Mouse (Mus musculus): ENCODE measurements at regions not wholly inside any gene's neighbourhood (a gene's known extent, or its start where the extent isn't known, plus 50 kb on each side); places are given as distances from the start of the nearest gene placed in this dataset.
"Not testable (repeated sequence)": the region's sequence is repeated elsewhere in the genome, so short reads cannot be mapped to it uniquely, and the experiment has no call there.

- TF ChIP-seq SMC3 (IDR thresholded peaks at IDR 0.05; ENCODE audit: low read depth, low read length) (peak; percentile 64), CTCF (IDR thresholded peaks at IDR 0.05 in 2 of 3, conservative IDR thresholded peaks at IDR 0.05 in 1 of 3; ENCODE audit: control insufficient read depth in 1 of 3, insufficient read depth in 1 of 3, low read depth in 2 of 3, low read length in 3 of 3, poor library complexity in 1 of 3, severe bottlenecking in 1 of 3) (peak; percentile 11 to 63 (median 55); a peak in 5 of 6 replicates), RAD21 (IDR thresholded peaks at IDR 0.05; ENCODE audit: low read depth, low read length) (peak; percentile 66), ZC3H11A (IDR thresholded peaks at IDR 0.05; ENCODE audit: low read depth, low read length) (peak; percentile 49; the same call in 1 of the 2 replicates)
- not testable (repeated sequence) for H3K79me2 ChIP-seq (ENCODE audit: control insufficient read depth, insufficient read depth, low read length, poor library complexity); H3K9me3 ChIP-seq (replicated peaks; ENCODE audit: insufficient read depth, low read length); H3K27me3 ChIP-seq (ENCODE audit: control insufficient read depth in 1 of 2, insufficient read depth in 2 of 2, low read length in 2 of 2); H3K4me1 ChIP-seq (ENCODE audit: control insufficient read depth in 1 of 2, insufficient read depth in 2 of 2, low read length in 2 of 2); H3K27ac ChIP-seq (ENCODE audit: control insufficient read depth, low read depth, low read length); H3K9ac ChIP-seq (ENCODE audit: control insufficient read depth, low read depth, low read length, poor library complexity, severe bottlenecking); H3K36me3 ChIP-seq (ENCODE audit: control insufficient read depth in 1 of 2, insufficient read depth in 2 of 2, low read length in 2 of 2); H3K4me3 ChIP-seq (ENCODE audit: control insufficient read depth in 1 of 2, insufficient read depth in 1 of 2, low read depth in 2 of 2, low read length in 2 of 2)
- DNase-seq (ENCODE audit: low read depth, low spot score), result peak; percentile 55
Observed at GRCm38 (mm10) chr13:12680283-12680953, 114.7 kb downstream of the Ero1lb start.

GRCm38 (mm10) chr13:12677372-12677771, 111.7 kb downstream of the Ero1lb start:
- Histone ChIP-seq H3K79me2 (ENCODE audit: control insufficient read depth, insufficient read depth, low read length, poor library complexity) (no peaks in the 10 kb centered on the region), H3K4me3 (ENCODE audit: control insufficient read depth in 1 of 2, insufficient read depth in 1 of 2, low read depth in 2 of 2, low read length in 2 of 2) (no peak overlapping the region), H3K27ac (ENCODE audit: control insufficient read depth, low read depth, low read length) (no peak overlapping the region), H3K9ac (ENCODE audit: control insufficient read depth, low read depth, low read length, poor library complexity, severe bottlenecking) (no peak overlapping the region), H3K36me3 (ENCODE audit: control insufficient read depth in 1 of 2, insufficient read depth in 2 of 2, low read length in 2 of 2) (no peaks in the 10 kb centered on the region), H3K27me3 (ENCODE audit: control insufficient read depth in 1 of 2, insufficient read depth in 2 of 2, low read length in 2 of 2) (no peaks in the 10 kb centered on the region), H3K9me3 (replicated peaks; ENCODE audit: insufficient read depth, low read length) (no peaks in the 10 kb centered on the region), H3K4me1 (ENCODE audit: control insufficient read depth in 1 of 2, insufficient read depth in 2 of 2, low read length in 2 of 2) (no peaks in the 10 kb centered on the region)
- DNase-seq (ENCODE audit: low read depth, low spot score), result no peak
- TF ChIP-seq MEF2A (IDR thresholded peaks at IDR 0.05; ENCODE audit: extremely low read depth, insufficient replicate concordance, low read depth, low read length, poor library complexity, severe bottlenecking) (no peak), MAZ (IDR thresholded peaks at IDR 0.05; ENCODE audit: low read depth, low read length) (no peak), MYC (IDR thresholded peaks at IDR 0.05; ENCODE audit: low read depth, low read length) (no peak), TAL1 (IDR thresholded peaks at IDR 0.05; ENCODE audit: low read length) (no peak), POLR2AphosphoS2 (IDR thresholded peaks at IDR 0.05; ENCODE audit: low read length) (no peak), E2F4 (IDR thresholded peaks at IDR 0.05; ENCODE audit: borderline replicate concordance, low read depth, low read length) (no peak), ZMIZ1 (IDR thresholded peaks at IDR 0.05; ENCODE audit: low read depth, low read length) (no peak), CTCF (IDR thresholded peaks at IDR 0.05 in 2 of 3, conservative IDR thresholded peaks at IDR 0.05 in 1 of 3; ENCODE audit: control insufficient read depth in 1 of 3, insufficient read depth in 1 of 3, low read depth in 2 of 3, low read length in 3 of 3, poor library complexity in 1 of 3, severe bottlenecking in 1 of 3) (no peak), ELF1 (IDR thresholded peaks at IDR 0.05; ENCODE audit: low read depth, low read length) (no peak), RAD21 (IDR thresholded peaks at IDR 0.05; ENCODE audit: low read depth, low read length) (no peak)

- H3K9me3 ChIP-seq (replicated peaks; ENCODE audit: insufficient read depth, low read length); H3K36me3 ChIP-seq (ENCODE audit: control insufficient read depth in 1 of 2, insufficient read depth in 2 of 2, low read length in 2 of 2); H3K9ac ChIP-seq (ENCODE audit: control insufficient read depth, low read depth, low read length, poor library complexity, severe bottlenecking); H3K27me3 ChIP-seq (ENCODE audit: control insufficient read depth in 1 of 2, insufficient read depth in 2 of 2, low read length in 2 of 2); DNase-seq (ENCODE audit: low read depth, low spot score); H3K79me2 ChIP-seq (ENCODE audit: control insufficient read depth, insufficient read depth, low read length, poor library complexity); H3K4me3 ChIP-seq (ENCODE audit: control insufficient read depth in 1 of 2, insufficient read depth in 1 of 2, low read depth in 2 of 2, low read length in 2 of 2); H3K27ac ChIP-seq (ENCODE audit: control insufficient read depth, low read depth, low read length); H3K4me1 ChIP-seq (ENCODE audit: control insufficient read depth in 1 of 2, insufficient read depth in 2 of 2, low read length in 2 of 2): not testable (repeated sequence)
Observed at GRCm38 (mm10) chr13:12671011-12671410, 105.3 kb downstream of the Ero1lb start.

GRCm38 (mm10) chr13:12668742-12669141, 103.1 kb downstream of the Ero1lb start:
- H3K9me3 ChIP-seq (replicated peaks; ENCODE audit: insufficient read depth, low read length); H3K9ac ChIP-seq (ENCODE audit: control insufficient read depth, low read depth, low read length, poor library complexity, severe bottlenecking); H3K36me3 ChIP-seq (ENCODE audit: control insufficient read depth in 1 of 2, insufficient read depth in 2 of 2, low read length in 2 of 2); DNase-seq (ENCODE audit: low read depth, low spot score); H3K27ac ChIP-seq (ENCODE audit: control insufficient read depth, low read depth, low read length); H3K27me3 ChIP-seq (ENCODE audit: control insufficient read depth in 1 of 2, insufficient read depth in 2 of 2, low read length in 2 of 2); H3K4me3 ChIP-seq (ENCODE audit: control insufficient read depth in 1 of 2, insufficient read depth in 1 of 2, low read depth in 2 of 2, low read length in 2 of 2); H3K4me1 ChIP-seq (ENCODE audit: control insufficient read depth in 1 of 2, insufficient read depth in 2 of 2, low read length in 2 of 2); H3K79me2 ChIP-seq (ENCODE audit: control insufficient read depth, insufficient read depth, low read length, poor library complexity): not testable (repeated sequence)

GRCm38 (mm10) chr13:12667727-12668665, 102.3 kb downstream of the Ero1lb start:
- not testable (repeated sequence) for H3K9ac ChIP-seq (ENCODE audit: control insufficient read depth, low read depth, low read length, poor library complexity, severe bottlenecking); H3K9me3 ChIP-seq (replicated peaks; ENCODE audit: insufficient read depth, low read length); H3K79me2 ChIP-seq (ENCODE audit: control insufficient read depth, insufficient read depth, low read length, poor library complexity); DNase-seq (ENCODE audit: low read depth, low spot score); H3K27ac ChIP-seq (ENCODE audit: control insufficient read depth, low read depth, low read length); H3K36me3 ChIP-seq (ENCODE audit: control insufficient read depth in 1 of 2, insufficient read depth in 2 of 2, low read length in 2 of 2); H3K27me3 ChIP-seq (ENCODE audit: control insufficient read depth in 1 of 2, insufficient read depth in 2 of 2, low read length in 2 of 2); H3K4me3 ChIP-seq (ENCODE audit: control insufficient read depth in 1 of 2, insufficient read depth in 1 of 2, low read depth in 2 of 2, low read length in 2 of 2); H3K4me1 ChIP-seq (ENCODE audit: control insufficient read depth in 1 of 2, insufficient read depth in 2 of 2, low read length in 2 of 2)

Measured in MEL (cell line).